Comparison of ENCODE assay signal across 11 mouse cellular contexts in the genomic region with DNA sequence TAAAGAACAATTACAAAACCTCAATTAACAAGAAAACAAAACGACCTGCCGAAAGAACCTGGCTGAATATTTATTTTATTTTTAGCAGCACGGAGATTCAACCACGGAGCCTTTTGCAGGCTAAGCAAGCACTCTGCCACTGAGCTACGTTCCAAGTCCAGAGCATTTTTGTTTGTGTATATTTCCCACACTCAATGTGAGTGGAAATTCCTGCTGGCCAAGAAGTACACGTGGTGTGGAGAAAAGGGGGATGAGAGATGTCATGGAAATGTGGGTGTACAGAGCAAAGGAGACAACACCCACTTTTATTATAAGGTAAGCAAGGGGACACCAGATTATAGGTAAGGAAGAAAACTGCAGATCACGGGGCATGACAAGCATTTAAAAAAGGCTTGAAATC. TPM values are rescaled to one million over a fixed set of nuclear protein-coding genes. Genes with fewer than 3 reads are reported as not detected.
A peak's percentile ranks its signal among the peaks of the same experiment; 100 is the strongest.
DNase-seq lines count a peak whose midpoint lies in the region; ATAC-seq and TF ChIP-seq lines count a peak whose summit lies in the region.
"Had no signal": no experiment of that assay in that cellular context is flagged by ENCODE, and none has a peak within 500 bp of the region (broad histone marks: within the 10 kb centered on the region; RNA-seq: fewer than 3 reads in every experiment).

No protein-coding gene starts in this region.

- peaks cover 4% of the 10 kb centered on the region; the same call in 1 of the 2 replicates for H3K4me1 ChIP-seq in heart, embryonic 12.5 days (replicated peaks)
- peaks cover 7% of the 10 kb centered on the region; the same call in 1 of the 2 replicates for H3K4me1 ChIP-seq in lung, adult 2 months (ENCODE audit: control insufficient read depth, insufficient read depth, low read length)
- H3K4me1 ChIP-seq in neural tube, embryonic 13.5 days (replicated peaks), result peaks cover 37% of the 10 kb centered on the region

- ATAC-seq in heart, embryonic 12.5 days (ENCODE audit: insufficient number of reproducible peaks, low FRiP score), result no peak
- ATAC-seq in neural tube, embryonic 13.5 days (ENCODE audit: low read depth), result 0 out of 2 replicates have a peak, but pooled peaks have one; percentile 16
- ATAC-seq in CD4-positive, CD25-positive, alpha-beta regulatory T cell, adult 4 months, result no peak
- ATAC-seq in frontal cortex, adult (ENCODE audit: low TSS enrichment), result no peak

- no peaks in the 10 kb centered on the region for H3K27me3 ChIP-seq in heart, embryonic 12.5 days (replicated peaks)
- no peaks in the 10 kb centered on the region for H3K27me3 ChIP-seq in neural tube, embryonic 13.5 days

- H3K4me2 ChIP-seq in heart, embryonic 12.5 days, result no peak overlapping the region
- peak overlapping the region; percentile 46; the same call in 1 of the 2 replicates for H3K4me2 ChIP-seq in neural tube, embryonic 13.5 days

- H3K9ac ChIP-seq in heart, embryonic 12.5 days, result no peak overlapping the region
- H3K9ac ChIP-seq in neural tube, embryonic 13.5 days, result no peak overlapping the region

- DNase-seq in lung, adult 18-20 months, result peak; percentile 35 to 67
- DNase-seq in lung, postnatal 14 days, result no peak
- peak; percentile 37 for DNase-seq in lung, adult 2 months
- no peak for DNase-seq in T-cell, adult 2 months (ENCODE audit: low spot score)
- DNase-seq: kidney, postnatal 4 days had no signal

- peak overlapping the region; percentile 20; the same call in 1 of the 2 replicates for H3K27ac ChIP-seq in heart, embryonic 12.5 days (ENCODE audit: poor library complexity, severe bottlenecking)
- H3K27ac ChIP-seq in neural tube, embryonic 13.5 days (replicated peaks), result peak overlapping the region; percentile 79
- H3K27ac ChIP-seq: macrophage had no signal

- TF ChIP-seq POLR2A in lung, adult 2 months (IDR thresholded peaks at IDR 0.05; ENCODE audit: borderline replicate concordance, extremely low read depth, low read depth, low read length), result no peak

- H3K36me3 ChIP-seq in heart, embryonic 12.5 days, result peaks cover 16% of the 10 kb centered on the region
- no peaks in the 10 kb centered on the region for H3K36me3 ChIP-seq in neural tube, embryonic 13.5 days

- no peaks in the 10 kb centered on the region for H3K9me3 ChIP-seq in heart, embryonic 12.5 days (replicated peaks)
- no peaks in the 10 kb centered on the region for H3K9me3 ChIP-seq in neural tube, embryonic 13.5 days

- WGBS in heart, embryonic 12.5 days, result 58% methylated on average over 7 of the region's 7 CpGs
- 32% methylated on average over 7 of the region's 7 CpGs for WGBS in lung, adult 2 months
- 62% methylated on average over 7 of the region's 7 CpGs for WGBS in neural tube, embryonic 13.5 days

- TF ChIP-seq CTCF in lung, adult 2 months (IDR thresholded peaks at IDR 0.05; ENCODE audit: insufficient read depth, low read length), result no peak

- no peak overlapping the region for H3K4me3 ChIP-seq in heart, embryonic 12.5 days
- no peak overlapping the region for H3K4me3 ChIP-seq in lung, adult 2 months (replicated peaks; ENCODE audit: extremely low read depth, low read depth, low read length)
- no peak overlapping the region for H3K4me3 ChIP-seq in neural tube, embryonic 13.5 days
- H3K4me3 ChIP-seq: erythroblast, embryonic 14.5 days had no signal

RNA-seq across cellular contexts. Expression of gene Cer1, which starts 30.6 kb away (rescaled TPM):
- 0.10 TPM in 1 of 2 replicates, not detected in the other for polyA plus RNA-seq in heart, embryonic 12.5 days (2016; fragmentation: Nextera tagmentation; extraction: Ambion mirVana)
- not detected in 2 replicates for polyA plus RNA-seq in lung, adult 2 months (2012; rRNA removed)
- 0.28 and 0.54 TPM in 2 replicates for polyA plus RNA-seq in neural tube, embryonic 13.5 days (2015; fragmentation: Nextera tagmentation; extraction: Ambion mirVana)
- not detected for polyA plus RNA-seq in CD4-positive, CD25-positive, alpha-beta regulatory T cell, adult 4 months (2017; shearing (Covaris generic))
- polyA plus RNA-seq: erythroblast, embryonic 14.5 days; macrophage had no signal

RNA-seq across cellular contexts. Expression of gene Zdhhc21, which starts 55.8 kb away (rescaled TPM):
- 16.6 and 17.7 TPM in 2 replicates for polyA plus RNA-seq in heart, embryonic 12.5 days (2016; fragmentation: Nextera tagmentation; extraction: Ambion mirVana)
- polyA plus RNA-seq in lung, adult 2 months (2012; rRNA removed), result 2.9 and 4.3 TPM in 2 replicates
- 14.8 and 15.7 TPM in 2 replicates for polyA plus RNA-seq in neural tube, embryonic 13.5 days (2015; fragmentation: Nextera tagmentation; extraction: Ambion mirVana)
- 10 to 100 TPM; 12.0 to 12.1 TPM for polyA plus RNA-seq in CD4-positive, CD25-positive, alpha-beta regulatory T cell, adult 4 months (2017; shearing (Covaris generic))
- polyA plus RNA-seq: erythroblast, embryonic 14.5 days had no signal

Comparison
In these comparisons a context has a peak if more than half of its experiments do, and no peak if none do; other contexts are left out.
1. DNase-seq: peak in lung, adult 18-20 months (2 of 2) and lung, adult 2 months (single experiment); none in lung, postnatal 14 days (single experiment) and T-cell, adult 2 months (single experiment).